Mouse (Mus musculus): ENCODE measurements around the gene Tcf15. TPM values are rescaled to one million over a fixed set of nuclear protein-coding genes. Genes with fewer than 3 reads are reported as not detected.

Gene Tcf15
- polyA plus RNA-seq, 1 experiment from 2014 or later = 3.8 TPM

GRCm38 (mm10) chr2:152197301-152197712, 53.9 kb downstream of the Tcf15 start:
- WGBS = 47% methylated on average over 10 of the region's 10 CpGs
- Histone ChIP-seq H3K4me3 (no peak overlapping the region), H3K36me3 (no peaks in the 10 kb centered on the region), H3K27me3 (no peaks in the 10 kb centered on the region), H3K9ac (replicated peaks) (no peak overlapping the region), H3K4me2 (replicated peaks) (no peak overlapping the region), H3K27ac (replicated peaks) (0 out of 2 replicates have a peak overlapping the region, but pooled peaks have one; percentile 25), H3K9me3 (no peaks in the 10 kb centered on the region), H3K4me1 (0 out of 2 replicates have a peak, but pooled peaks cover 3% of the 10 kb centered on the region)
- peak; percentile 80 for ATAC-seq (ENCODE audit: low FRiP score, low read depth)

Other genes starting within 250 kb of the Tcf15 start
- 0.43 TPM in 1 of 2 replicates, not detected in the other for gene Angpt4, start 232.4 kb upstream of the Tcf15 start, polyA plus RNA-seq (2016; fragmentation: Nextera tagmentation; extraction: Ambion mirVana)
- 114 and 120 TPM in 2 replicates for gene Fam110a, start 163.3 kb upstream of the Tcf15 start, polyA plus RNA-seq (2016; fragmentation: Nextera tagmentation; extraction: Ambion mirVana)
- 0.94 and 1.2 TPM in 2 replicates for gene Slc52a3, start 147.1 kb upstream of the Tcf15 start, polyA plus RNA-seq (2016; fragmentation: Nextera tagmentation; extraction: Ambion mirVana)
- gene Scrt2, start 62.0 kb upstream of the Tcf15 start, polyA plus RNA-seq (2016; fragmentation: Nextera tagmentation; extraction: Ambion mirVana) = 15.3 and 17.1 TPM in 2 replicates
- 14.3 and 15.2 TPM in 2 replicates for gene Srxn1, start 38.0 kb upstream of the Tcf15 start, polyA plus RNA-seq (2016; fragmentation: Nextera tagmentation; extraction: Ambion mirVana)
- 92.3 and 97.8 TPM in 2 replicates for gene Csnk2a1, start 83.3 kb downstream of the Tcf15 start, polyA plus RNA-seq (2016; fragmentation: Nextera tagmentation; extraction: Ambion mirVana)
- gene Tbc1d20, start 150.3 kb downstream of the Tcf15 start, polyA plus RNA-seq (2016; fragmentation: Nextera tagmentation; extraction: Ambion mirVana) = 35.3 and 40.3 TPM in 2 replicates
- gene Rbck1, start 189.1 kb downstream of the Tcf15 start, polyA plus RNA-seq (2016; fragmentation: Nextera tagmentation; extraction: Ambion mirVana) = 91.4 and 96.6 TPM in 2 replicates
- 2.1 and 2.5 TPM in 2 replicates for gene Trib3, start 200.5 kb downstream of the Tcf15 start, polyA plus RNA-seq (2016; fragmentation: Nextera tagmentation; extraction: Ambion mirVana)
- gene Nrsn2, start 233.1 kb downstream of the Tcf15 start, polyA plus RNA-seq (2016; fragmentation: Nextera tagmentation; extraction: Ambion mirVana) = 12.5 and 16.1 TPM in 2 replicates